Mouse (Mus musculus) lung, adult 10 weeks (tissue): ENCODE measurements around the gene Olfr281. TPM values are rescaled to one million over a fixed set of nuclear protein-coding genes. Genes with fewer than 3 reads are reported as not detected.

ENCODE experiments used
- polyA plus RNA-seq: library from polyadenylated mRNA; stranded (reverse); fragments of 350-450 nt; fragmentation: Illumina TruSeq; extraction: RNeasy Lipid Tissue Mini Kit (QIAGEN cat#74804); gene quantifications from one replicate; pipeline ENCODE4 v1.2.3, GENCODE M21; 2014; ENCODE audit warnings: low read depth, low replicate concordance; ENCODE audit not compliant: insufficient read depth

Gene Olfr281
- not detected for polyA plus RNA-seq

DNA sequence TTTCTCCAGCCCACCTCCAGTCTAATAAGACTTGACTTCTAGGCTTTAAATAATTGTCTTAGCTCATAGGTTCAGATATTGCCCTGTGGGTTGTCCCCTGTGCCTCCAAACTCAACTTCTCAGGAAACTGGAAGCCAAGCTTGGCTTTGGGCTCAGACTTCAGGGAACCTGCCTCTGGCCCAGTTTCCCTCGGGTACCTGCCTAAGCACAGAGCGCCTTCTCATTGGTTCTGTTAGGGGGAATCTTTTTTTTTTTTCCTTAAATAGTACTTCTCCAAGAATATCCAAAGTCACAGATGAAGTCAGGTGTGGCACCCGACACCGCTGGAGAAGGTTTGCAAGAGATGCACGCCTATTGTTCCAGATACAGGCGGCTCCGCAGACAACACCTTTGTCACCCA, at the start of gene Olfr281:
Olfr281 (plus strand) TSS at position 301 of the 400 bp plus-strand sequence.

DNA sequence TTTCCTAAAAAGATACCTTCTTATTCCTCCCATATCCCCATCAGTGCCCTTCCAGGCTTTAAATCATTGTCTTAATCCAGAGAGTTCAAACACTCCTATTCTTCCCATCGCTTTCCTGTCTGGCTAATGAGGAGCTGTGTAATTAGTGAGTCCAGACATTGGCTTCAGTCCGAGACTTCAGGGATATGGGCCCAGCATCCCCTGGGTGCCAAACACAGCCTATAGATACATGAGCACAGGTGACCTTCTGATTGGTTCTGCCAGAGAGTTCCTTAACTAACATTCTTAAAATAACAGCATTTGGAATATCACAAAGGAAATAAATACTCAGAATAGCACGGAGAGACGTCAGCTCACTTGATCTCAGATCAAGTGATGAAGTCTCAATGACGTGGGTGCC, 21.5 kb upstream of the Olfr281 start, which contains the start of gene Olfr282:
Olfr282 (plus strand) TSS at position 301 of the 400 bp plus-strand sequence.

DNA sequence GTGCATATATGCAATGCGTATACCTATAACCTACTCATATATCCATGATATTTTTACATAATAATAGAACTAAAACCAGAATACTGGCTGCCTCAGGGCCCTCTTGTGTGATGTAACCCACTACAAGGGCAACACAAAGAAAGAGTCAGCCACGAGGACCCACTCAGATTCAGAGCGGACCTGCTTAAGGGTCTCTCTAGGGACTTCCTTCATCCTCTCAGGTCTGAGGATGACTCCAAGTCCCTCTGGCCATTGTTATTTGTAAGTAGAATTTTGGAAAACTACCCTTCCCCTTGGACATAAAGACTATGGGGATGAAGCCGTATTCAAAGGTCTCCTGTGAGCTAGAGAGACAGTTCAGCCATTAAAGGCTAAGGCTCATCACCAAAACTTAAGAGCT, 17.2 kb downstream of the Olfr281 start, which contains the start of gene OR5BS1P:
OR5BS1P (plus strand) TSS at position 301 of the 400 bp plus-strand sequence.

DNA sequence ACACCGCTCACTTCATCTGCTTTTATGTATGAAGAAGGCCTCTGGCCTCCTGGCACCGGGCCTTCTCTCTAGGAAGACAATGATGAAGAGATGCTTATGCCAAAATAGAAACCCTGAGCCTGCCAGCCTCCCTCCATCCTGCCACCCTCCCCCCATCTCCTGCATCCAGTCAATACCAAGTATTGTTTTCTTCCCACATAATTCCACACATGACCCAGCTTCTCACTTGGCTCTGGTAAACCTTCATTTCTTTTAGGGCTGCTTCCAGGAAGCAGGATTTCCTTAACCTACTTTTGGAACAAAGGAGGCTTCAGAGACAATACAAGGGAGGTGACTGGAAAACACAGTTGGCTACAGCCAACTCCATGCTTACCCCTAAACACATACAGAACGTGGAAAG, 30.3 kb downstream of the Olfr281 start, which contains the start of gene Lalba:
Lalba (minus strand) TSS at position 21 of the 400 bp plus-strand sequence.

DNA sequence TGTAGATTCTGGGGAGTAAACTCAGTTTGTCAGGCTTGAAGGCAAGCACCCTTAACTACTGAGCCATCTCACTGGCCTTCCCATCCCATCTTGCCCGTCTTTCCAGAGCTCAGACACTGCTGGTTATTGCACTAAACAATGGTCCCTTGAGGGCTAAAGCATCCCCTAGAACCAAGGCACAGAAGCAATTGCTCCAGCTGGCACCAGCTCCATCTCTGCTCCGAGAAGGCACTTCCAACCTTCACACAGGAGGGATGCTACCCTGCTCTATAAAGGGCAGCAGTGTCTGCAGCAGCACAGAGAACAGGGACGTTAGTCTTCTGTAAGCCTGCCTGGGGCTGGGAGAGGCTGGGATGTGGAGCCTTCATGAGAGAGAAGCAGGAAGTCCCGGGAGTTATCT, 39.7 kb downstream of the Olfr281 start, which contains the start of gene Olfr279:
Olfr279 (plus strand) TSS at position 301 of the 400 bp plus-strand sequence.

Other genes starting within 250 kb of the Olfr281 start
- gene Gm44579, start 231.6 kb upstream of the Olfr281 start, polyA plus RNA-seq: not detected
- gene Olfr287, start 231.5 kb upstream of the Olfr281 start, polyA plus RNA-seq: not detected
- gene Olfr286, start 218.1 kb upstream of the Olfr281 start, polyA plus RNA-seq: not detected
- not detected for gene H1fnt, start 195.3 kb upstream of the Olfr281 start, polyA plus RNA-seq
- 6.0 TPM for gene Zfp641, start 156.4 kb upstream of the Olfr281 start, polyA plus RNA-seq
- not detected for gene Olfr285, start 135.2 kb upstream of the Olfr281 start, polyA plus RNA-seq
- gene Olfr284, start 111.6 kb upstream of the Olfr281 start, polyA plus RNA-seq: not detected
- not detected for gene Olfr283, start 71.6 kb upstream of the Olfr281 start, polyA plus RNA-seq
- gene Olfr282, start 21.4 kb upstream of the Olfr281 start, polyA plus RNA-seq: not detected
- gene OR5BS1P, start 17.3 kb downstream of the Olfr281 start, polyA plus RNA-seq: not detected
- not detected for gene Lalba, start 30.1 kb downstream of the Olfr281 start, polyA plus RNA-seq
- not detected for gene Olfr279, start 39.8 kb downstream of the Olfr281 start, polyA plus RNA-seq
- 30.1 TPM for gene Kansl2, start 81.7 kb downstream of the Olfr281 start, polyA plus RNA-seq
- gene Ccnt1, start 118.3 kb downstream of the Olfr281 start, polyA plus RNA-seq: 16.8 TPM
- gene 4930415O20Rik, start 118.4 kb downstream of the Olfr281 start, polyA plus RNA-seq: 0.54 TPM
- 17.4 TPM for gene Adcy6, start 157.5 kb downstream of the Olfr281 start, polyA plus RNA-seq
- 9.1 TPM for gene Cacnb3, start 178.3 kb downstream of the Olfr281 start, polyA plus RNA-seq
- gene Ddx23, start 210.3 kb downstream of the Olfr281 start, polyA plus RNA-seq: 30.9 TPM
- 7.5 TPM for gene Rnd1, start 224.9 kb downstream of the Olfr281 start, polyA plus RNA-seq